Mouse (Mus musculus) E14TG2a.4 (cell line): ENCODE measurements around the gene Itpr2.

Experiments
- CTCF ChIP-seq: conservative IDR thresholded peaks from 2 replicates; pipeline ENCODE4 v1.5.1; 2014; ENCODE audit warnings: low read length
- POU5F1 ChIP-seq: IDR thresholded peaks from 2 replicates; pipeline ENCODE4 v1.6.1; 2014; ENCODE audit warnings: low read length, borderline replicate concordance

DNA sequence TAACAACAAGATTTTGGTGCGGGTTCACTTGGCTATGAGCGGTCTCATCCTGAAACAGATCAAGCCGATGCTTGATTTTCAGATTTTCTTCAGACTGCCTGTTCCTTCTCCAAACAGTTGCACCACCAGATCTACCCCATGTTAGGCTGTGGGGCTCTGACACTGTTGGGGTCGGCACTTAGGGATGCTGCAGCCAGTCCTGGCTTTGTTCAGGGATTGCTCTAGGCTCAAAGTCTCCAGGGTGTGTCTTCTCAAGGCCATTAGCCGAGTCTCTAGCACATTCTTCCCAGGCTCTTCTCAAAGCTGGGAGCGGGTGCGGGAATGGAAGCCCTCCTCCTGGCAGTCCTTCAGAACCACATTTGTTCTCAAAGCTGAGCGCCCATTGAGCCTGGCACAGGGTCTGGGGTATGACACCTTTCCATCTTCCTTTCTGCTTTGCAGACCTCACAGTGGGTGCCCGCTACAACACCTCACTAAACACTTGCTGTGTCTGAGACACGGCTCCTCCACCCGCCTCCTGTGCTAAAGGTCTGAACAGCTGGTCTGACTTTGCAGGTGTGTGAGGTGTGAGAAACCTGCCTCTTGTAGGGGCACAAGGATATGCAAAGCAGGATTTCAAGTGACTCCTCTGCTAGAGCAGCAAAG lies 217.0 kb downstream of the Itpr2 start:
- TF ChIP-seq CTCF (no peak), POU5F1 (no peak)
